Mouse (Mus musculus) heart, adult 18-20 months (tissue): ENCODE data around the gene Mei1. TPM values are rescaled to one million over a fixed set of nuclear protein-coding genes. Genes with fewer than 3 reads are reported as not detected.
A peak's percentile ranks its signal among the peaks of the same experiment; 100 is the strongest.

ENCODE experiments used
- DNase-seq, 2 experiments: peaks; one replicate each; pipeline ENCODE4 v3.0.0; 2021 to 2022; ENCODE audit warnings: mixed read lengths in 1 of 2
- total RNA-seq, 2 experiments: library from RNA; stranded (reverse); gene quantifications; 2 replicates each; pipeline ENCODE4 v1.2.3; 2021

Gene Mei1
- total RNA-seq, 2 experiments from 2014 or later = not detected

- no peak for DNase-seq
Measured at GRCm38 (mm10) chr15:82151176-82151575, 81.4 kb downstream of the Mei1 start.

- no peak for DNase-seq
Measured at GRCm38 (mm10) chr15:82152022-82152421, 82.2 kb downstream of the Mei1 start.

- no peak for DNase-seq
Measured at GRCm38 (mm10) chr15:82152435-82152834, 82.6 kb downstream of the Mei1 start.

GRCm38 (mm10) chr15:82156298-82156697, 86.5 kb downstream of the Mei1 start:
- no peak for DNase-seq

- DNase-seq = no peak
Measured at GRCm38 (mm10) chr15:82156902-82157301, 87.1 kb downstream of the Mei1 start.

- no peak for DNase-seq
Measured at GRCm38 (mm10) chr15:82158243-82159035, 88.6 kb downstream of the Mei1 start.

GRCm38 (mm10) chr15:82159471-82159870, 89.7 kb downstream of the Mei1 start:
- no peak for DNase-seq

GRCm38 (mm10) chr15:82160731-82161640, 91.2 kb downstream of the Mei1 start:
- no peak for DNase-seq

GRCm38 (mm10) chr15:82161965-82162600, 92.3 kb downstream of the Mei1 start:
- no peak for DNase-seq

GRCm38 (mm10) chr15:82163356-82164060, 93.7 kb downstream of the Mei1 start:
- DNase-seq = no peak

- no peak for DNase-seq
Measured at GRCm38 (mm10) chr15:82164061-82164399, 94.2 kb downstream of the Mei1 start.

- DNase-seq = no peak
Measured at GRCm38 (mm10) chr15:82164496-82164895, 94.7 kb downstream of the Mei1 start.

- DNase-seq = peak; percentile 67 to 90
Measured at GRCm38 (mm10) chr15:82165332-82166239, 95.8 kb downstream of the Mei1 start.

- DNase-seq = no peak
Measured at GRCm38 (mm10) chr15:82166240-82167100, 96.7 kb downstream of the Mei1 start.

GRCm38 (mm10) chr15:82167201-82168168, 97.7 kb downstream of the Mei1 start:
- DNase-seq = no peak

GRCm38 (mm10) chr15:82169671-82170070, 99.9 kb downstream of the Mei1 start:
- no peak for DNase-seq

GRCm38 (mm10) chr15:82170437-82171377, 100.9 kb downstream of the Mei1 start:
- DNase-seq = peak; percentile 20 to 38

- no peak for DNase-seq
Measured at GRCm38 (mm10) chr15:82172648-82173047, 102.9 kb downstream of the Mei1 start.
